Mouse (Mus musculus) kidney, postnatal 0 days (tissue): ENCODE data around the gene Rps3. TPM values are rescaled to one million over a fixed set of nuclear protein-coding genes. Genes with fewer than 3 reads are reported as not detected.

Experiments
- ATAC-seq: fragments of 200-750 bp; cut with Nextera tagmentation; replicated peaks from 2 replicates; pipeline ENCODE4 v1.8.0; 2017; ENCODE audit warnings: low read depth, moderate number of reproducible peaks, moderate TSS enrichment, moderate library complexity; ENCODE audit not compliant: low FRiP score
- DNase-seq: peaks from one replicate; pipeline ENCODE4 v3.0.0-alpha.2; 2016; ENCODE audit warnings: low spot score
- H3K27ac ChIP-seq: fragments of 300-500 bp; sonication (generic); 2 replicates; pipeline ENCODE4 v1.5.1; 2014; ENCODE audit warnings: mild to moderate bottlenecking
- H3K27me3 ChIP-seq: fragments of 300-500 bp; sonication (generic); 2 replicates; pipeline ENCODE4 v1.6.1; 2014; ENCODE audit warnings: low read length, mixed read lengths; ENCODE audit not compliant: insufficient read depth
- H3K36me3 ChIP-seq: fragments of 300-500 bp; sonication (generic); 2 replicates; pipeline ENCODE4 v1.6.1; 2014; ENCODE audit warnings: low read length, mixed read lengths; ENCODE audit not compliant: insufficient read depth
- H3K4me1 ChIP-seq: fragments of 300-500 bp; sonication (generic); replicated peaks from 2 replicates; pipeline ENCODE4 v1.6.1; 2014; ENCODE audit warnings: antibody characterized with exemption, low read length, mixed read lengths; ENCODE audit not compliant: insufficient read depth
- H3K4me2 ChIP-seq: fragments of 300-500 bp; sonication (generic); 2 replicates; pipeline ENCODE4 v1.6.1; 2014; ENCODE audit warnings: mild to moderate bottlenecking, low read length, moderate library complexity, mixed read lengths
- H3K4me3 ChIP-seq: fragments of 300-500 bp; sonication (generic); replicated peaks from 2 replicates; pipeline ENCODE4 v1.5.1; 2014; ENCODE audit warnings: low read depth, low read length
- H3K9ac ChIP-seq: fragments of 300-500 bp; sonication (generic); 2 replicates; pipeline ENCODE4 v1.6.1; 2014; ENCODE audit warnings: low read depth, low read length
- H3K9me3 ChIP-seq: fragments of 300-500 bp; sonication (generic); replicated peaks from 2 replicates; pipeline ENCODE4 v1.6.1; 2016; ENCODE audit warnings: low read length, inconsistent platforms, mixed read lengths
- CTCF ChIP-seq: IDR thresholded peaks from 2 replicates; pipeline ENCODE4 v1.5.1; 2016; ENCODE audit warnings: antibody characterized with exemption, low read depth, mild to moderate bottlenecking, moderate library complexity
- WGBS: fragments of 180-500 bp; shearing (Covaris S2); extraction: QIAGEN DNeasy Blood & Tissue Kit; methylation state at CpG from one replicate; pipeline ENCODE4 v1.1.7; 2014; 5-methylcytosine and 5-hydroxymethylcytosine counted together
- polyA plus RNA-seq: library from polyadenylated mRNA; unstranded; fragments of >200 nt; fragmentation: Nextera tagmentation; extraction: Ambion mirVana; gene quantifications from 2 replicates; pipeline ENCODE4 v1.2.1, GENCODE M21; 2015

Rps3 gene
- polyA plus RNA-seq, 1 experiment from 2014 or later: 942 TPM

DNA sequence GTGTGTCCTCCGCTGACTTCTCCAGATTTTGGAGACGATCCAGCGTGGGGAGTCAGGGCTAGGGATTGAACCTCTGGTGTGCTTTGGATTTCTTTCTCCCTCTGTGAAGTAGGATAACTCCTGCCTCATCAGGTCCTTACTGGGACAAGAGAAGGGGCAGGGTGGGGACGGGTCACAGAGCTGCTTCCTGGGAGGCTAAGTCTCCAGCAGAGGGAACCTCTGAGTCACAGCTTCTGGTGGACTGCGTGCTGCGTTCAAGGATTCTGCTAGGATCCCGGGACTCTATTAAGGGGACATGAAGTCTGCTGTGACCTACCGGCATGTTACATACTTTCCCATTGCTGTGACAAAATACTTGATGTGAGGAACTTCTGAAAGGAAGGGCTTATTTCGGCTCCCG lies 44.7 kb downstream of the Rps3 start:
- no peak for DNase-seq
- H3K27ac ChIP-seq: no peak overlapping the region
- no peak overlapping the region for H3K4me3 ChIP-seq
- no peaks in the 10 kb centered on the region for H3K9me3 ChIP-seq
- H3K4me1 ChIP-seq: peaks cover 17% of the 10 kb centered on the region
- TF ChIP-seq CTCF: peak; percentile 41; the same call in 1 of the 2 replicates
- H3K27me3 ChIP-seq: no peaks in the 10 kb centered on the region
- no peak overlapping the region for H3K4me2 ChIP-seq
- no peak for ATAC-seq
- WGBS: 73% methylated on average over 10 of the region's 10 CpGs
- no peaks in the 10 kb centered on the region for H3K36me3 ChIP-seq
- H3K9ac ChIP-seq: no peak overlapping the region

DNA sequence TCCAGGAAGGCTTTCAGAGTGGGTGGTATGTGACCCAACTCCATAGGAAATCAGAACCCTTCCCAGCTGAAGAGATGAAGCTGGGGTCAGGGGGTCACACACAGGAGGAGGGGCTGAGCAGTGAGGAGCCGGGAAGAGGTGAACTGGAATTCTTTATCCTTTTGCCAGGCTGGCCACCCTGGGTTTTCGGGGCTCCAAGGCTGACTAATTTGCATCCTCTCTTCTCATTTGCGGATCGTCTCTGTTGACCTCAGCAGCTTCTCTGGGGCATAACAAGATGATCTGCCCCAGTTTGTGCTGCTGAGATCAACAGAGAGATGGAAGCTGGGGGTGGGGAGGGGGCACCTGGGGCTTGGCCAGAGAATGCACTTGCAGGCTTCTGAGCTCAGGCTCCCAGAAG lies 47.0 kb downstream of the Rps3 start:
- H3K9me3 ChIP-seq: no peaks in the 10 kb centered on the region
- DNase-seq (no peak), ATAC-seq (no peak)
- H3K9ac ChIP-seq: no peak overlapping the region
- TF ChIP-seq CTCF: no peak
- H3K4me2 ChIP-seq: no peak overlapping the region
- H3K4me3 ChIP-seq: no peak overlapping the region
- no peaks in the 10 kb centered on the region for H3K36me3 ChIP-seq
- peaks cover 11% of the 10 kb centered on the region for H3K4me1 ChIP-seq
- H3K27ac ChIP-seq: no peak overlapping the region
- WGBS: 28% methylated on average over 4 of the region's 4 CpGs
- H3K27me3 ChIP-seq: no peaks in the 10 kb centered on the region

DNA sequence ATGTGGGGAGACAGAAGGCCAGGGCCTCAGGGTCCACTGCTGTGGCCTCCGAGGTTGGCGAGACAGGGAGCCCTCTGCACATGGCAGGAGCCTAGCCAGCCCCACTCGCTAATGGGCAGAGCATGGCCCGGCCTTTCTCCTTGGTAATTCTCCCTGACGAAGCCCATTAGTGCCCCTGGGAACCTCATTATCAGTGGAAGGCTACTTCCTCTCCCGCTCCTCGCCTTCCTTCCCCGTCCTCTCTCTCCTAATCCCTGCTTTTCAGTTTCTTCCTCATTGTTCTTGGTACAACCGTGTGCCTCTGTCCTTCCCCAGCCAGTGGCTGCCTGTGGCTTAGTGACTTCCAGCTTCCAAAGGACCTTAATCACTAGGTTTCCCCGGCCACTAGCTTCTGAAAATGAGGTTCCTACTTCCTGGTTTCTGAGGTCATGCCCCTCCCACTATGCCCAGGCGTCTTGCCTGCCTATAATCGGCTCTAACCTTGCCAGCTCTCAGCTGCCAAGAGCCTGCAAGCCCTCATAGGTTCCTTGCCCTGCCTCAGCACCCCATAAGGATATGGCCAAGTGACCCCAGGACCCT lies 48.8 kb downstream of the Rps3 start:
- Histone ChIP-seq H3K9me3 (no peaks in the 10 kb centered on the region), H3K4me3 (no peak overlapping the region), H3K27ac (no peak overlapping the region), H3K4me2 (no peak overlapping the region), H3K36me3 (no peaks in the 10 kb centered on the region), H3K27me3 (no peaks in the 10 kb centered on the region), H3K4me1 (no peaks in the 10 kb centered on the region), H3K9ac (no peak overlapping the region)
- 55% methylated on average over 12 of the region's 12 CpGs for WGBS
- DNase-seq (no peak), ATAC-seq (0 out of 2 replicates have a peak, but pooled peaks have one; percentile 12)
- TF ChIP-seq CTCF: no peak

DNA sequence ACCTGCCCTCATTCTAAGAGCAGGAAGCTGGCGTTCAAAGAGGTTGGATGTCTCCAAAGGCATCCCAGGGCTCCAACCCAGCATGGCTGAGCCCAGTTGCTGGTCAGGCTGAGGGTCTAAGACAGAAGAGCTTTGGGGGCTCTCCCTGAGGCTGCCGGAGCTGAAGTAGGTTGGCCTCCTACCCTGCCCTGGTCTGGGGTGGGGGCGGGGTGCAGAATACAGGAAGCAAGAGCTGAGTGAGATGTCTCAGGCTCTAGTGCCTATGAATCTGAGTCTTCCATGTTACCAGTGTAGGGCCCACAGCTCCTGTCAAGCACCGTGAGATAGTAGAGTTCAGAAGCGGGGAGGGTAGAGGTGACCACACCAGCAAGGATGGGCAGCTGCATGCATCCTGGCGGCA lies 50.7 kb downstream of the Rps3 start:
- Histone ChIP-seq H3K27ac (no peak overlapping the region), H3K9me3 (no peaks in the 10 kb centered on the region), H3K4me1 (no peaks in the 10 kb centered on the region), H3K36me3 (no peaks in the 10 kb centered on the region), H3K4me3 (no peak overlapping the region), H3K9ac (no peak overlapping the region), H3K27me3 (no peaks in the 10 kb centered on the region), H3K4me2 (no peak overlapping the region)
- ATAC-seq (no peak), DNase-seq (no peak)
- no peak for TF ChIP-seq CTCF
- 88% methylated on average over 6 of the region's 6 CpGs for WGBS

DNA sequence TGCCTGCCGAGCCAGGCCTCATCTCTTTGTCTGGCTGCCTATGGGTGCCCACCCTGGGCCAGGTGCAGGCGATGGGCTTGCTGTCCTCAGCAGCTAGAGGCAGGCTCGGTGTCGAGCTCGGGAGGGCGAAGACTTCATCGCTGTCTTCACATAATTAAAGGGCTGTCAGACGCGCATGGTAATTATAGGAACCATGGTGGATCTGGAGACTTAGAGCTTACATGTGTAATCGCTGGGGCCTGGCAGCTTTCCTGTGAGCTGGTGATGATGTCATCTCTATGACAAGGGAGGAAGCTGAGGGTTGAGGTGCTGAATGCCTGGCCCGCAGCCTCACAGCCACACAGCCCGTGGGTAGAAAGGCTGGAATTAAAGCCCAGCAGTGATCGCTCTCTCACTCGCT lies 51.3 kb downstream of the Rps3 start:
- ATAC-seq (no peak), DNase-seq (no peak)
- no peak overlapping the region for H3K9ac ChIP-seq
- H3K27me3 ChIP-seq: no peaks in the 10 kb centered on the region
- H3K4me2 ChIP-seq: no peak overlapping the region
- no peaks in the 10 kb centered on the region for H3K36me3 ChIP-seq
- H3K4me3 ChIP-seq: no peak overlapping the region
- no peaks in the 10 kb centered on the region for H3K4me1 ChIP-seq
- WGBS: 54% methylated on average over 14 of the region's 14 CpGs
- TF ChIP-seq CTCF: no peak
- no peaks in the 10 kb centered on the region for H3K9me3 ChIP-seq
- H3K27ac ChIP-seq: no peak overlapping the region

DNA sequence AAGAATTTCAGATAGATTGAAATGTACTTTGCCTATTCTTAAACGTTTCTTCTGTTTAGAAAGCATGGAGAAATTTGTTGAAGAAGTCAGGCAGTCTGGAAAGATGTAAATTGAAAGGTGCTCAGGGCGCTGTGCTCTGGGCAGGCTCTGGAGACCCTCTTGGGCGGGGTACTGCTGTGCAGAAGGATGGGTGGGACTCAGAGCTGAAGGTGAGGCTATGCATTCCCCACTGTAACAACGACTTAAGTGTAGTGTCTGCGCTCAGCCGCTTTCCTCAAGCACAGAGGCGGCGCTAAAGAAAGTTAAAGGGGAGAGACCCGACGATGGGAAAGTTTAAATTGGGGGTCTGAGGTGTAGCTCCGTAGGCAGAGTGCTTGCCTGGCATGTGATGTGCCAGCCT lies 53.3 kb downstream of the Rps3 start:
- WGBS: 72% methylated on average over 11 of the region's 11 CpGs
- Histone ChIP-seq H3K27ac (no peak overlapping the region), H3K4me1 (no peaks in the 10 kb centered on the region), H3K36me3 (no peaks in the 10 kb centered on the region), H3K4me3 (no peak overlapping the region), H3K27me3 (no peaks in the 10 kb centered on the region), H3K9ac (no peak overlapping the region), H3K9me3 (no peaks in the 10 kb centered on the region), H3K4me2 (no peak overlapping the region)
- DNase-seq (no peak), ATAC-seq (no peak)
- TF ChIP-seq CTCF: no peak

DNA sequence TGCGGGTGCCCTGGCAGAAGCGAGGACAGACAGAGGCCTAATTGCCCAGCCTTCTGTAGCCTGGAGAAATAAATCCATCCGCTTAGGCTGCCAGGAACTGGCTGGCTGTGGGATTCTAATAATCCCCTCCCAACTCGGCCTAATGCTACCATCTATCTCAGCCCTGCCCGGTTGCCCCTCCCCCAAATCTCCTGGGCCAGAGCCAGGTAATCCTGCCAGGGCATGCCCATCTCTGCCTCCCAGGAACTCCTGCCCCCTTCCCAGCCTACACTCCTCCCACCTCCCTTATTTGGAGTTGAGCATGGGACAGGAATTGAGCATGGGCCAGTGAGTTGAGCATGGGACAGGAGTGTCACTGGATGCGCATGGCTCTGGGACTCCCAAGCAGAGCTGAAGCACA lies 53.8 kb downstream of the Rps3 start:
- Histone ChIP-seq H3K4me2 (no peak overlapping the region), H3K4me3 (no peak overlapping the region), H3K36me3 (no peaks in the 10 kb centered on the region), H3K27ac (no peak overlapping the region), H3K9me3 (no peaks in the 10 kb centered on the region), H3K27me3 (no peaks in the 10 kb centered on the region), H3K9ac (no peak overlapping the region), H3K4me1 (no peaks in the 10 kb centered on the region)
- no peak for TF ChIP-seq CTCF
- ATAC-seq (no peak), DNase-seq (no peak)
- WGBS: 35% methylated on average over 6 of the region's 6 CpGs
